Mouse (Mus musculus): Measurements from ENCODE around the gene Pnrc1. TPM values are rescaled to one million over a fixed set of nuclear protein-coding genes. Genes with fewer than 3 reads are reported as not detected.

Gene Pnrc1
- polyA plus RNA-seq, 1 experiment from 2014 or later: 95.0 TPM

DNA sequence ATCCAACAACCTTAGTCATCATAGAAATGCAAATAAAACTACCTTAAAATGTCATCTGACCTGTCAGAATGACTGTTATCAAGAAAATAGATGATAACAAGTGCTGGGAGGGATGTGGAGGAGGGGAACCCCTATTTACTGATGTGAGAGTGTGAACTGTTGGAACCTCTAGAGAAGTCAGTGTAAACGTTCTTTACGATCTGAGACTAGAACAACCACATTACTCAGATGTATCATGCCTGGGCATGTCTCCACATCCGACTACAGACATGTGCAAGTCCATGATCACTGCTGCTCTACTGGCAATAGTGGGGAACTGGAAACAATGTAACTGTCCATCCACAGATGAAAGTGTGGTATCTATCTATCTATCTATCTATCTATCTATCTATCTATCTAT lies 16.5 kb downstream of the Pnrc1 start:
- H3K9me3 ChIP-seq (ENCODE audit: control insufficient read depth, low read length): no peaks in the 10 kb centered on the region
- WGBS: 89% methylated on average over 3 of the region's 3 CpGs
- ATAC-seq (ENCODE audit: low FRiP score) (no peak), DNase-seq (ENCODE audit: low spot score, missing footprints) (no peak)
- no peak overlapping the region for H3K4me3 ChIP-seq (ENCODE audit: low read depth, low read length)
- no peak overlapping the region for H3K27ac ChIP-seq (ENCODE audit: low read depth, low read length)
- H3K9ac ChIP-seq (ENCODE audit: low read length): no peak overlapping the region
- no peak overlapping the region for H3K4me2 ChIP-seq
- H3K4me1 ChIP-seq (ENCODE audit: control insufficient read depth, insufficient read depth, low read length): no peaks in the 10 kb centered on the region
- no peaks in the 10 kb centered on the region for H3K36me3 ChIP-seq (ENCODE audit: control insufficient read depth, insufficient read depth, low read length)
- no peaks in the 10 kb centered on the region for H3K27me3 ChIP-seq (ENCODE audit: control insufficient read depth, insufficient read depth, low read length)

DNA sequence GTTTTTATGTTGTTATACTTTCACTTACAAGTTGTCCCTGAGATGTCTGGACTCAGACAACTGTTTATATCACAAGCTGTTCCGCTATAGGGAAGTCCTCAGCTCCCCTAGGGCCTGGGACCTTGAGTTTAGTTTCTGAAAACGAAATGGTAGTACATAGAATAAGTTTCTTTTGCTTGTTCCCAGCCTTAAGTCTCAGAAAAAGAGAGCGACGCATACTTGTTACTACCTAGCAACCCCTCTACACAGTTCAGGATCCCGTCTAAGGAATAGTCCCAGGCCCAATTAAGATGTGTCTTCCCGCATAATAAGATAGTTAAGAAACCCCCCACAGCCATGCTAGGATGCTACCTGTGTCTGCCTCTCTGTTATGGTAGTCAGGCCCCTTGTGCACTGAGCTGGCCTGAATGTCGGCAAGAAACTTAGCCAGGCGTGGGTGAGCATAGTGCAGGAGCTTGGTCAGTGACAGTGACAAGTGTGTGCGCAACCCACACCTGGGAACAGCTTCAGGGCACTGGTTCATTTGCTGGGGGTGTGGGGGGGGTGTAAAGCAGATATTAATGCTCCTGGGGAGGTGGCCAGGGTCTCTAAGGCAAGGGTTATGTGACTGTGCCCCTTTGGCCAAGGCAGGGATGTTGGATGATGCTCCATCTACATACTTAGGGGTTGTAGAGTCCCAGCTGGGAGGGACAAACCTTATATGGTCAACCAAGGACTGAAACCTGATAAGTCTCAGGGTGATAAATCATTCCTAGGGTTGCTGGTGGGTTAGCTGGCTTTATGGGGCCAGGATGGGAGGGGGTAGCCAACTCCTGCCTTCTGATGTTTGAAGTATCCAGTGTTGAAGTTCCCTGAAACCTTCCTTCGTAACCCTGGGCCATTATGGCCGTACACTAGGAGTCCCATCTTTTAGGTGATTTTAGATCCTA lies 19.3 kb downstream of the Pnrc1 start:
- Histone ChIP-seq H3K27me3 (ENCODE audit: control insufficient read depth, insufficient read depth, low read length) (no peaks in the 10 kb centered on the region), H3K27ac (ENCODE audit: low read depth, low read length) (no peak overlapping the region), H3K9ac (ENCODE audit: low read length) (no peak overlapping the region), H3K9me3 (ENCODE audit: control insufficient read depth, low read length) (no peaks in the 10 kb centered on the region), H3K4me3 (ENCODE audit: low read depth, low read length) (no peak overlapping the region), H3K36me3 (ENCODE audit: control insufficient read depth, insufficient read depth, low read length) (no peaks in the 10 kb centered on the region), H3K4me2 (no peak overlapping the region), H3K4me1 (ENCODE audit: control insufficient read depth, insufficient read depth, low read length) (no peaks in the 10 kb centered on the region)
- DNase-seq (ENCODE audit: low spot score, missing footprints) (no peak), ATAC-seq (ENCODE audit: low FRiP score) (no peak)
- 83% methylated on average over 11 of the region's 11 CpGs for WGBS

DNA sequence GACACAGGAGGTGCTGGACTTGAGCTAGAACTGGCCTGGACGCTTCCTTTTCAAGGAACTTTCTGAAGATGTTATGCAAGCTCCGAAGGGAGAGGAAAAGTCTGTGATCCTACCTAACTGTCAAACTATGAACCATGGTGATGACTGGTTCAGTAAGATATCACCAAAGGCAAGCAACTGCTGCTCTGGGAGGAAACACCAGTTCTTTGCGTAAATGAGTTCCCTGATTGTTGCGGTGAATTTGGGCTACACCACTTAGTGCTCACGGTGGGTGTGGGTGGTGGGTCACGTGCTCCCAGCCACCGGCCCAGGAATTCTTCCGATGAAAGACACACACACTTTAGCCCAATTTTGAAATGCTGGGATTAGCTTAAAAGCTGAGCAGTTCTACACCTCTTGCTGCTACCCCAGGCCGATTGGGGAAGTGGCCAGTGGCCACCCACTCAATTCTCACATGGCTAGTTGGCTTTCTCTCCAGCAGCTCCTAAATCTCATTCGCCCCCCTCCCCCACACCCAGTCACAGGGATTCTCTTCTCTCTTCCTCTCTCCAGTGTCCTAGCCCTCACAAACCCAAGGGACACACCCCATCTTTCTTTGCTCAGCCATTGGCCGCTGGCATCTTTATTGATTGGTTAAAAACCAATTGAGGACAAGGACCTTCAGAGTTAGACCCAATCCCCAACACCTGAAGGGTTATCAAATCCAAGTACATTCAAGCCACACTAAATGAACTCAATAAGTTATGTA lies 24.8 kb downstream of the Pnrc1 start:
- no peak overlapping the region for H3K9ac ChIP-seq (ENCODE audit: low read length)
- H3K9me3 ChIP-seq (ENCODE audit: control insufficient read depth, low read length): no peaks in the 10 kb centered on the region
- ATAC-seq (ENCODE audit: low FRiP score) (no peak), DNase-seq (ENCODE audit: low spot score, missing footprints) (no peak)
- no peaks in the 10 kb centered on the region for H3K36me3 ChIP-seq (ENCODE audit: control insufficient read depth, insufficient read depth, low read length)
- no peak overlapping the region for H3K27ac ChIP-seq (ENCODE audit: low read depth, low read length)
- no peak overlapping the region for H3K4me2 ChIP-seq
- no peak overlapping the region for H3K4me3 ChIP-seq (ENCODE audit: low read depth, low read length)
- 86% methylated on average over 11 of the region's 11 CpGs for WGBS
- H3K4me1 ChIP-seq (ENCODE audit: control insufficient read depth, insufficient read depth, low read length): no peaks in the 10 kb centered on the region
- H3K27me3 ChIP-seq (ENCODE audit: control insufficient read depth, insufficient read depth, low read length): no peaks in the 10 kb centered on the region

DNA sequence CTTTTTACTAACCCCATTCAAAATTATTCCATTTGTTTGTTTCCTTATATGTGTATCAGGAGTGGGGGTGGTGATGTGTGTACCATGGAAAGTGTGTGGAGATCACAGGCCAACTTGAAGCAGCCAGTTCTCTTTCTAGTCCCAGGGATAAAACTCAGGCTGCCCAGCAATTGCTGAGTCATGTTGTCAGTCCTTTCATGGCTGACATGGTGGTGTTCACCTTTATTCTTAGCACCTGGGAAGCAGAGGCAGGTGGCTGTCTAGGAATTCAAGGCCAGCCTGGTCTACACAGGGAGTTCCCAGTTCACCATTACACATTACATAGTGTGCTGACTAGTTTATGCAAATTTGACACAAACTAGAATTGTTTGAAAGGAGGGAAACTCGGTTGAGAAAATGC lies 27.1 kb downstream of the Pnrc1 start:
- Histone ChIP-seq H3K27me3 (ENCODE audit: control insufficient read depth, insufficient read depth, low read length) (no peaks in the 10 kb centered on the region), H3K4me2 (no peak overlapping the region), H3K9me3 (ENCODE audit: control insufficient read depth, low read length) (no peaks in the 10 kb centered on the region), H3K27ac (ENCODE audit: low read depth, low read length) (no peak overlapping the region), H3K4me1 (ENCODE audit: control insufficient read depth, insufficient read depth, low read length) (no peaks in the 10 kb centered on the region), H3K9ac (ENCODE audit: low read length) (no peak overlapping the region), H3K36me3 (ENCODE audit: control insufficient read depth, insufficient read depth, low read length) (no peaks in the 10 kb centered on the region), H3K4me3 (ENCODE audit: low read depth, low read length) (no peak overlapping the region)
- 77% methylated on average over 1 of the region's 1 CpGs for WGBS
- ATAC-seq (ENCODE audit: low FRiP score): no peak
- no peak for DNase-seq (ENCODE audit: low spot score, missing footprints)

DNA sequence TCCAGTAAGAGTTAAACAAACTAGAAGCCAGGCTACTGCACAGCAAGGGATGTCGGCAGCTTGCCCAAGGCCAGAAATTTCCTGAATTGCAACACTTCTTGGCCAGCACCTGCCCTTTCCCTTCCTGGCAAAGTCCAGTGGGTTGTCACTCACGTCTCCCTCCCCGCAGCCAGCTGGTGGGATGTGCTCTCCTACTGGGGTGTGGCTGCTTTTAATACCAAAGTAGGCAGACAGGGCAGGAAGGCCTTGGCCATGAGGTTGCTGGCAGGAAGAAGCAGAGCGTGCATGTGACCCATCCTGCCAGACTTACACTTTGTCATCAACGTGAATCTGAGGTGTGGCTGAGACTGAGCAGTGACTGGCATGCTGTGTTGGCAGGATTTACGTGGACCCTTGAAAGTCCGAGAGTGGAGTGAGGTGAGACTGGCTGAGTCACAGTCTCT lies 28.6 kb downstream of the Pnrc1 start:
- no peaks in the 10 kb centered on the region for H3K36me3 ChIP-seq (ENCODE audit: control insufficient read depth, insufficient read depth, low read length)
- H3K4me1 ChIP-seq (ENCODE audit: control insufficient read depth, insufficient read depth, low read length): no peaks in the 10 kb centered on the region
- H3K9ac ChIP-seq (ENCODE audit: low read length): no peak overlapping the region
- no peaks in the 10 kb centered on the region for H3K27me3 ChIP-seq (ENCODE audit: control insufficient read depth, insufficient read depth, low read length)
- ATAC-seq (ENCODE audit: low FRiP score) (no peak), DNase-seq (ENCODE audit: low spot score, missing footprints) (no peak)
- WGBS: 67% methylated on average over 7 of the region's 7 CpGs
- no peak overlapping the region for H3K4me2 ChIP-seq
- no peaks in the 10 kb centered on the region for H3K9me3 ChIP-seq (ENCODE audit: control insufficient read depth, low read length)
- no peak overlapping the region for H3K4me3 ChIP-seq (ENCODE audit: low read depth, low read length)
- H3K27ac ChIP-seq (ENCODE audit: low read depth, low read length): no peak overlapping the region

DNA sequence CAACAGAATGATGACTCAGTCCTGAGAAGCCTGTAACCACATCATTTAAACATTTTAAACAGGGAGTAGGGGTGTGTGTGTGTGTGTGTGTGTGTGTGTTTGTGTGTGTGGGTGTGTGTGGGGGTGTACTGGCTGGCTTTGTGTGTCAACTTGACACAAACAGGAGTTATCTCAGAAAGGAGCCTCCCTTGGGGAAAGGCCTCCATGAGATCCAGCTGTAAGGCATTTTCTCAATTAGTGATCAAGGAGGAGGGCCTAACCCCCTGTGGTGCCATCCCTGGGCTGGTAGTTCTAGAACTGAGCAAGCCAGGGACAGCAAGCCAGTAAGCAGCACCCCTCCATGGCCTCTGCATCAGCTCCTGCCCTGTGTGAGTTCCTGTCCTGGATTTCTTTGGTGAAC lies 29.7 kb downstream of the Pnrc1 start:
- no peaks in the 10 kb centered on the region for H3K4me1 ChIP-seq (ENCODE audit: control insufficient read depth, insufficient read depth, low read length)
- H3K27ac ChIP-seq (ENCODE audit: low read depth, low read length): no peak overlapping the region
- no peak overlapping the region for H3K4me2 ChIP-seq
- no peaks in the 10 kb centered on the region for H3K36me3 ChIP-seq (ENCODE audit: control insufficient read depth, insufficient read depth, low read length)
- no peak overlapping the region for H3K9ac ChIP-seq (ENCODE audit: low read length)
- DNase-seq (ENCODE audit: low spot score, missing footprints): no peak
- no peak overlapping the region for H3K4me3 ChIP-seq (ENCODE audit: low read depth, low read length)
- no peak for ATAC-seq (ENCODE audit: low FRiP score)
- H3K27me3 ChIP-seq (ENCODE audit: control insufficient read depth, insufficient read depth, low read length): no peaks in the 10 kb centered on the region
- H3K9me3 ChIP-seq (ENCODE audit: control insufficient read depth, low read length): no peaks in the 10 kb centered on the region

DNA sequence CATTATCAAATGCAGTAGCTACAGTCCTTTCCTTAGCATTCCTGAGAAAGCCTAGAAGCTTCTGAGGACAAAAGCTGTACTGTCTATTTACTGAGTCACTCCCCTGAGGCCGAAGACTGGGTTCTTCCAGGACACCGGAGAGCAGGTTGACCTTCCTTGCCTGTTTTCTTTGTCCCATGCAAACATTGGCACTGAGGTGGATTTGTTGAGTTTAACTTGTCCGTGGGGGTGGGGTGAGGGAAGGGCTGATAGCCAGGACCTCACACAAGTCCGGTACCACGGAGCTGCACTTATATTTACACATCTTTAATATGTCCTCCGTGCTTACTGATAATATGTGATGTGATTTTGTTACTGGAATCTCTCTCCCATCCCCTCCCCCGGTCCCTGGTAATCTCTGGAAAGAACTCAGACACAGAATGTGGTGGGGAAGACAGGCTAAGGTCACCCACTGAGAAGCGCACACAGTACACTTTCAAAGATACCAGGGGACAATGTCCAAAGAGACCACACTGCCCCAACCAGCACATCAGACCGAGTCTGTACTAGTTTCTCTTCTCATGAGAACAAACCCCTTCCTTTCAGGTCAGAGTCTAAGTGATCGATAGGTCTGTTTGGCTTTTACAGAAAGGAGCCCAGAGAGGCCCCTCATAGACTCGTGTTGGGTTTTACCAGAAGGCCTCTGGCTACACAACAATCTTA lies 32.5 kb downstream of the Pnrc1 start:
- no peaks in the 10 kb centered on the region for H3K4me1 ChIP-seq (ENCODE audit: control insufficient read depth, insufficient read depth, low read length)
- no peaks in the 10 kb centered on the region for H3K9me3 ChIP-seq (ENCODE audit: control insufficient read depth, low read length)
- DNase-seq (ENCODE audit: low spot score, missing footprints) (no peak), ATAC-seq (ENCODE audit: low FRiP score) (no peak)
- H3K36me3 ChIP-seq (ENCODE audit: control insufficient read depth, insufficient read depth, low read length): no peaks in the 10 kb centered on the region
- WGBS: 81% methylated on average over 11 of the region's 11 CpGs
- H3K4me2 ChIP-seq: no peak overlapping the region
- no peak overlapping the region for H3K4me3 ChIP-seq (ENCODE audit: low read depth, low read length)
- no peaks in the 10 kb centered on the region for H3K27me3 ChIP-seq (ENCODE audit: control insufficient read depth, insufficient read depth, low read length)
- no peak overlapping the region for H3K9ac ChIP-seq (ENCODE audit: low read length)
- no peak overlapping the region for H3K27ac ChIP-seq (ENCODE audit: low read depth, low read length)

DNA sequence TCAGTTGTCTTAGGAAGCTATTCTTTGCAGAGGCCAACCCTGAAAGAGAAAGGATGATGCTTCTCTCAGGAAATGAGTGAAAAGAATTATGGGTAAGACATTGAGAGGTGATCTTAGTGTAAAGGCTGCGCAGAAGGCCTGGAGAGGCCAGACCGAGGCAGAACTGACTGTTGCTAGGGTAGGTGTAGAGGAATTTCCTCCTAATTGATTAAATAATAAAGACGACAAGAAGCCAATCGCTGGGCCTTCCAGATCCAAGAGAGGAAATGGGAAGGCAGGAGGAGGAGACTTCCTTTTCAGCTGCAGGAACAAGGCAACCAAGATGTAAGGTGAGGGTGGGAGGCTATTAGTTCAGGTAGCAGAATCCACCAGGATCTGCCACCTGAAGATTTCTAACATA lies 35.3 kb downstream of the Pnrc1 start:
- no peaks in the 10 kb centered on the region for H3K36me3 ChIP-seq (ENCODE audit: control insufficient read depth, insufficient read depth, low read length)
- no peak overlapping the region for H3K4me2 ChIP-seq
- H3K27me3 ChIP-seq (ENCODE audit: control insufficient read depth, insufficient read depth, low read length): no peaks in the 10 kb centered on the region
- H3K27ac ChIP-seq (ENCODE audit: low read depth, low read length): no peak overlapping the region
- H3K9ac ChIP-seq (ENCODE audit: low read length): no peak overlapping the region
- no peaks in the 10 kb centered on the region for H3K9me3 ChIP-seq (ENCODE audit: control insufficient read depth, low read length)
- H3K4me1 ChIP-seq (ENCODE audit: control insufficient read depth, insufficient read depth, low read length): no peaks in the 10 kb centered on the region
- WGBS: 64% methylated on average over 4 of the region's 4 CpGs
- DNase-seq (ENCODE audit: low spot score, missing footprints): no peak
- H3K4me3 ChIP-seq (ENCODE audit: low read depth, low read length): no peak overlapping the region
- no peak for ATAC-seq (ENCODE audit: low FRiP score)

DNA sequence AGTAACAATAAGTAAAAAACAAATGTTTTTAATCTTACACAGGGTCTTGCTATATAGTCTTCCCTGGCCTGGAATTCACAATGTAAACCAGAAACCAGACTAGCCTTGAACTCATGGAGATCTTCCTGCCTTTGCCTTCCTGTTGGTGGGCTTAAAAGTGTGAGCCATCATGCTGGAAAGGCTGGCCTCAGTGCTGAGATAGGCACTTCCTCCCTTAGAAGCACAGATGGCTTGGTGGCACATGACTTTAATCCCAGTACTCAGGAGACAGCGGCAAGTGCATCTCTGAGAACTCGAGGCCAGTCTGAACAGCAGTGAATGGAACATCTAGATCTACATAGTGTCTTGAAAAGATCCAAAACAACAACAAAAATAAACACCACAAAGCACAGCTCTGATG lies 39.1 kb downstream of the Pnrc1 start:
- no peak overlapping the region for H3K4me3 ChIP-seq (ENCODE audit: low read depth, low read length)
- WGBS: 74% methylated on average over 2 of the region's 2 CpGs
- H3K27ac ChIP-seq (ENCODE audit: low read depth, low read length): no peak overlapping the region
- DNase-seq (ENCODE audit: low spot score, missing footprints): no peak
- no peaks in the 10 kb centered on the region for H3K9me3 ChIP-seq (ENCODE audit: control insufficient read depth, low read length)
- H3K9ac ChIP-seq (ENCODE audit: low read length): no peak overlapping the region
- no peaks in the 10 kb centered on the region for H3K36me3 ChIP-seq (ENCODE audit: control insufficient read depth, insufficient read depth, low read length)
- H3K4me2 ChIP-seq: no peak overlapping the region
- no peak for ATAC-seq (ENCODE audit: low FRiP score)
- no peaks in the 10 kb centered on the region for H3K27me3 ChIP-seq (ENCODE audit: control insufficient read depth, insufficient read depth, low read length)
- peaks cover 5% of the 10 kb centered on the region for H3K4me1 ChIP-seq (ENCODE audit: control insufficient read depth, insufficient read depth, low read length)

All from midbrain, embryonic 11.5 days (tissue).